Mouse (Mus musculus): ENCODE data around the gene Plekhg6.

DNA sequence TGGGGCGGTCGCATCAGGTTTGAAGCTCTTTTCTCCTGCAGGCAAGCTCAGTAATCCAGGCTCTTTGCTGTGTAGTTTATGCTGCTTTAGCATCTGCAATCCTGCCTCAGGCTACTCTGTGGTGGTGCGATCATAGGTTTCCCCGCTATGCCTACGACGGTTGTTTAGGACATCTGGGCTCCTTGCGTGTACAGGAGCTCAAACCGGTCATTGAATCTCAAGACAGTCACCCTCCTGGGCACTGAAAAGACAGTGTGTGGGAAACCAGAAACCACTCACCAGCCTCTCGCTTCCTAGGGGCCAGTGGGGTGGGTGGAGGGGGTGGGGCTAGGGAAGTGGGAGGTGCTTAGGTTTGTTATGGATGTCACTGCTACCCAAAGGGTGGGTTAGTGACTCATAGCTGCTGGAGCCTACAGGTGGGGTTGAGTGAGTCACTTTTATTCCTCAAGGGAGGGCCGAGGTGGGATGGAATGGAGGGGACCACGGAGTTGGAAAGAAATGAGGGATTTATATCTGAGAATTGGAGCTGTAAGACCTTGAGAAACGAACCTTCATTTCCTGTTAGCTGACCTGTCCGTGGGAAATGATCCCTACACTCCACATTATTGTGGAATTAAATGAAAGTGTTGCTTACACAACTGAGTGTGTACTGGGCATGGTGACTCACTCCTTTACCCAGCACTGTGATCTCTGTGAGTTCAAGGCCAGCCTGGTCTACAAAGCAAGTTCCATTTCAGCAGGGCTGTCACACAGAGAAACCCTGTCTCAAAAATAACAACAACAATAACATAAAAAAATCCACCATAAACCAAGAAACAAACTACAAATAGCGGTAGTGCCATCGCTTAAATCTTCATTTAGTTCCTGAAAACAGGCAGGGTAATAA, 44.9 kb upstream of the Plekhg6 start:
- TF ChIP-seq POLR2A (IDR thresholded peaks at IDR 0.05; ENCODE audit: low read depth, low read length), result peak; percentile 60
- TF ChIP-seq CTCF (IDR thresholded peaks at IDR 0.05; ENCODE audit: borderline replicate concordance, insufficient read depth, low read length), result no peak

All from embryonic fibroblast, embryonic 13.5 days (primary cell).